Mouse (Mus musculus) small intestine, adult 2 months (tissue): ENCODE data around the gene Pcx.

Experiments used
- CTCF ChIP-seq: fragments of 200-500 bp; IDR thresholded peaks from 2 replicates; pipeline ENCODE4 v1.5.1; 2012; ENCODE audit warnings: low read depth, mild to moderate bottlenecking, control low read depth, inconsistent platforms, low read length, moderate library complexity, mixed read lengths; ENCODE audit not compliant: insufficient replicate concordance, insufficient read length; ENCODE audit errors: extremely low read depth
- POLR2A ChIP-seq: fragments of 200-500 bp; IDR thresholded peaks from 2 replicates; pipeline ENCODE4 v1.6.1; 2012; ENCODE audit warnings: low read depth, mild to moderate bottlenecking, control low read depth, inconsistent platforms, low read length, moderate library complexity

- TF ChIP-seq CTCF (no peak), POLR2A (no peak)
Observed at GRCm38 (mm10) chr19:4619461-4619860, 109.2 kb downstream of the Pcx start.
